Mouse (Mus musculus): ENCODE data around the gene Ttn.

The Ttn gene

DNA sequence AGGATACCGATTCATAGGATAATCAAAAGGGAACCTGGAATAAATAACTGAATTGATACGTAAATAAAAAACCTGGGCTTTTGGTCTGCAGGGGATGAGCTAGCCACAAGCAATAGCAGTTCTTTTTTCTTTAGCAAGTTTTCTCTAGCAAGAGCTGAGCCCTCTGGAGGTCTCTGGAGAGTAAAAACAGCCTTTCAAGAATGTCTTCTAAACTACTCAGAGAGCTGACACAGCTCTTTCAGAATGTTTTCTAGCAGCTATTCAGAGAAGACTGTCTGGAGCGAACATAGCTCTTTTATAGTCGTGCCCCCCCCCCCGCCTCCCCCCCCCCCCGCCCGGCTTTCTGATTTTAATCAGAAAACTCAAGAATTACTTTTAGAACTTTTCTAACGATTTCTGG is 322.9 kb downstream of the Ttn start:
- DNase-seq (ENCODE audit: low read depth, low spot score): no peak

DNA sequence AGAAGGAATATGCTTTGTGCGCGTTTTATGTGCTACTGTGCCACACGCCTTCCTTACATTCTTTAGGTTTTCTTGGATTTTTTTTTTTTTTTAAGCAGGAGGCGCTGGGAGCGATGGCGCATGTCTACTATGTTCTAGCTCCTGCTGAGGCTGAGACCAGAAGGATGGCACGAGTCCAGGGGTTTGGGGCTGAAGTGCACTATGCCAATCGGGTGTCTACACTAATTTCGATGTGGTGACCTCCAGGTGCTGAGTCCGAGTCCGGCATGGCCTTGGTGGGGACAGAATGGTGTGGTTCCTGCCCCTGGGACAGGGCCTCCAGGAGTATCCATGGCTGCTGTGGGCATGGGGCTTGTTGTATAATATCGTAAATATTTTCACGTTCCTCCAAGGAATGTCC is 323.8 kb downstream of the Ttn start:
- no peak for DNase-seq (ENCODE audit: low read depth, low spot score)

DNA sequence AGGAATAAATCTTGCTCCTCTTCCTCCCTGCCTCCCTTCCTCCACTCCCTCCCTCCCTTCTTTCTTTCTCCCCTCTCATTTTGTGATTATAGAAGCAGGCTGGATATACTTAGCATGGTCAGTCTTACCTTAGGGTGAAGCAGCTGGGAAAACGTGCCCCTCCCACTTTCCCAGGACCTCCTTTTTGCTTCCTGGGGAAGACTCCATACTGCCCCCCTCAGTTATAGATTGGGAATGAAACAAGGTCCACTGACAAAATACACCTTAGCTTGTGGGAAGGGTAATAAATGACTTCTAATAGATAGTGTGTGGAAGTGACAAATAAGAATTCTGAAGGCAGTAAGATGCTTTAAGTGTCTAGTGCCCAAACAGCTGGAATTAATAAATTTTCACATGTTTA is 326.4 kb downstream of the Ttn start:
- no peak for DNase-seq (ENCODE audit: low read depth, low spot score)

DNA sequence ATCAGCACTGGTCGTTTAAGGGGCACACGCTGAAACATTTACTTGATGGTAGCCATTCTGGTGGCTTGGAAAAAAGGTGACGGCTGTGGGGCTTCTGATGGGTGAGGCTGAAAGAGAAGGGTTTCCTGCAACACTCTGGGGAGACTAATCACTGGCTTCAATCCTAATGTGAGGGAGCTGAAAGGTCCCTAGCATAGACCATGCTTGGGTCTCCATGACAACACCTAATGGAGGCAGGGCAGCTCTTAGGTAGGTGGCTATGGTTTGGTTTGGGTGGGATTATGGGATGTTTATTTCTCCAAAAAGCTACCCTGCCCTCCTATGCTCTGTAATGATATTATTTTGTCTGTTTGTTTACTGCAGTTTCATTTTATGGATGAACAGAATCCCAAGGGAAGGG is 326.9 kb downstream of the Ttn start:
- no peak for DNase-seq (ENCODE audit: low read depth, low spot score)

DNA sequence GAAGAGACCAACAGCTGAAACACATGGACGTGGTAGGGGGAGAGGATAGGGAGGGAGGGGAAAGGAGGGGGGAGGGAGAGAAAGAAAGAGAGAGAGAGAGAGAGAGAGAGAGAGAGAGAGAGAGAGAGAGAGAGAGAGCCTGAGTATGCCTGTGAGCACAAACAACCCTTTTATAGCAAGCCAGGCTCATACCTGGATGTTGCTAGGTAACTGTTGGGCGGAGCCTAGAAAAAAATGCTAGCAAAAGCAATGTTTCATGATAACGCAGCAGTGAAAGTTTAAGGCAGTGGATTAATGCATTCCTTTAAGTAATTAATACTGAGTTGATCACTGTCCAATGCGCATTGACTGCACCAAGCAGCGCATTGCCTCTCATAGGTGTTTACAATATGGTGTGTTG is 327.7 kb downstream of the Ttn start:
- no peak for DNase-seq (ENCODE audit: low read depth, low spot score)
